Mouse (Mus musculus): ENCODE results near the gene Col27a1.

- TF ChIP-seq USF1 (IDR thresholded peaks at IDR 0.05; ENCODE audit: low read depth) (no peak), POLR2A (IDR thresholded peaks at IDR 0.05; ENCODE audit: insufficient read length, low read depth) (no peak), CEBPB (IDR thresholded peaks at IDR 0.05; ENCODE audit: insufficient read depth, poor library complexity, severe bottlenecking) (no peak), MYOG (IDR thresholded peaks at IDR 0.05; ENCODE audit: control insufficient read depth in 1 of 3, insufficient read depth in 1 of 3, insufficient read length in 2 of 3, low read depth in 2 of 3) (no peak), MAX (IDR thresholded peaks at IDR 0.05; ENCODE audit: low read depth) (no peak), SRF (IDR thresholded peaks at IDR 0.05; ENCODE audit: control insufficient read depth, insufficient read length, low read depth) (no peak)
These were observed 3.7 kb downstream of the Col27a1 start for GRCm38 (mm10) chr4:63217513-63217912.
